ENCODE assay signal across 8 mouse cellular contexts in the genomic region with DNA sequence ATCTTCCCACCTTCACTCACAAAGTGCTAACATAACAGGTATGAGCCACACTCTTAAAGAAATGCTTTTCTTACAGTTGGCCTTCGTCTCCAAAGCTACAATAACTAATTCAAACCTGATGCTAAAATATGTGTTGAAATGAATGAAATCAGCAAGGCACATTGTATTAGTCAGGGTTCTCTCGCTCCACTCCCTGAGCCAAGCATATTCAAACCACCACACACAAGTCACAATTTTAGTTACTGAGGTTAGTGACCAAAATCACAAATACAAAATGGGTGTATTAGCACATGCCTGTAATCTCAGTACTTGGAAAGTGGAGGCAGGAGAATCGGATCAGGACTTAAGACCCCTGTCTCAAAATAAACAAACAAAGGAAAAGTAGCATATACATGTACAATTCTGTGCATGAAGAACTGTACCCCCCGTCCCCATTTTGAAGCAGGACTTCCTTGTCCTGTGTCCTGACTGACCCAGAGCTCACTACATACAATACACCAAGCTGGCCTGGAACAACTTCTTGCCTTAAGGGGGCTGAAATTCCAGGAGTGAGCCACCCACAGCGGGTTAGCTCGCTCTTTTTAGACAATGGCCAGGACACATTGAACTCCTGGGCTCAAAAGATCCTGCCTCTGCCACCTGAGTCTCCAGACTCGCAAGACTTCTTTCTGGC. TPM values are rescaled to one million over a fixed set of nuclear protein-coding genes. Genes with fewer than 3 reads are reported as not detected.
DNase-seq lines count a peak whose midpoint lies in the region; ATAC-seq and TF ChIP-seq lines count a peak whose summit lies in the region.

No protein-coding gene starts in this region.

- H3K4me1 ChIP-seq in heart, embryonic 14.5 days (ENCODE audit: control insufficient read depth in 2 of 2, insufficient read depth in 2 of 2, low read length in 2 of 2) = peaks cover 4 to 34% of the 10 kb centered on the region in 2 experiments
- H3K4me1 ChIP-seq in forebrain, embryonic 12.5 days = peaks cover 30% of the 10 kb centered on the region
- peaks cover 2 to 19% of the 10 kb centered on the region in 2 experiments; a peak in 3 of 4 replicates for H3K4me1 ChIP-seq in liver, embryonic 14.5 days (replicated peaks; ENCODE audit: control insufficient read depth in 2 of 2, insufficient read depth in 2 of 2, low read length in 1 of 2)

- H3K9ac ChIP-seq in heart, embryonic 14.5 days (ENCODE audit: low read length) = peak overlapping the region; percentile 99
- H3K9ac ChIP-seq in forebrain, embryonic 12.5 days = peak overlapping the region; percentile 92
- H3K9ac ChIP-seq in liver, embryonic 14.5 days (replicated peaks) = peak overlapping the region; percentile 89

- no peaks in the 10 kb centered on the region for H3K9me3 ChIP-seq in heart, embryonic 14.5 days (ENCODE audit: control insufficient read depth, low read length)
- H3K9me3 ChIP-seq in forebrain, embryonic 12.5 days = no peaks in the 10 kb centered on the region
- H3K9me3 ChIP-seq in liver, embryonic 14.5 days (ENCODE audit: control insufficient read depth, low read length) = no peaks in the 10 kb centered on the region

- DNase-seq in heart, adult 8-10 months (ENCODE audit: low spot score) = no peak
- DNase-seq in ES-CJ7 (ENCODE audit: low read depth, low spot score) = peak; percentile 40
- no peak for DNase-seq in liver, embryonic 14.5 days (ENCODE audit: low read depth in 3 of 3, low spot score in 3 of 3)
- DNase-seq in left cerebral cortex, adult 9 months (ENCODE audit: low spot score in 2 of 2) = no peak
- DNase-seq in right cerebral cortex, adult 2 months (ENCODE audit: low spot score in 2 of 2) = no peak
- no peak for DNase-seq in urinary bladder, adult 18-20 months (ENCODE audit: low spot score in 2 of 2)

- peak overlapping the region; percentile 94 to 98 for H3K27ac ChIP-seq in heart, embryonic 14.5 days (replicated peaks in 1 of 2; ENCODE audit: control insufficient read depth in 1 of 2, insufficient read depth in 1 of 2, low read depth in 2 of 2, low read length in 2 of 2)
- peak overlapping the region; percentile 75 for H3K27ac ChIP-seq in forebrain, embryonic 12.5 days
- H3K27ac ChIP-seq in liver, embryonic 14.5 days = peak overlapping the region; percentile 23

- WGBS in heart, embryonic 14.5 days = 17% methylated on average over 7 of the region's 7 CpGs
- WGBS in forebrain, embryonic 12.5 days = 33% methylated on average over 7 of the region's 7 CpGs
- 18% methylated on average over 7 of the region's 7 CpGs for WGBS in liver, embryonic 14.5 days (ENCODE audit: insufficient replicate concordance)

- no peak for TF ChIP-seq CTCF in liver, embryonic 14.5 days (IDR thresholded peaks at IDR 0.05; ENCODE audit: low read depth)

- H3K4me2 ChIP-seq in heart, embryonic 14.5 days (ENCODE audit: low read length) = peak overlapping the region; percentile 73
- peak overlapping the region; percentile 81 for H3K4me2 ChIP-seq in forebrain, embryonic 12.5 days
- H3K4me2 ChIP-seq in liver, embryonic 14.5 days (ENCODE audit: low read depth) = peak overlapping the region; percentile 91

- H3K27me3 ChIP-seq in heart, embryonic 14.5 days (ENCODE audit: control insufficient read depth, insufficient read depth, low read length) = no peaks in the 10 kb centered on the region
- H3K27me3 ChIP-seq in forebrain, embryonic 12.5 days = no peaks in the 10 kb centered on the region
- H3K27me3 ChIP-seq in liver, embryonic 14.5 days (ENCODE audit: control insufficient read depth, insufficient read depth, low read length) = no peaks in the 10 kb centered on the region

- no peak for ATAC-seq in heart, embryonic 14.5 days (ENCODE audit: insufficient number of reproducible peaks, insufficient read depth, low FRiP score, low read depth)
- peak; percentile 16; the same call in 1 of the 2 replicates for ATAC-seq in forebrain, embryonic 12.5 days (ENCODE audit: low FRiP score)
- no peak for ATAC-seq in liver, embryonic 14.5 days (ENCODE audit: insufficient read depth)

- H3K36me3 ChIP-seq in heart, embryonic 14.5 days (ENCODE audit: control insufficient read depth, insufficient read depth, low read length) = peaks cover 28% of the 10 kb centered on the region
- peaks cover 22% of the 10 kb centered on the region for H3K36me3 ChIP-seq in forebrain, embryonic 12.5 days (replicated peaks)
- peaks cover 12% of the 10 kb centered on the region for H3K36me3 ChIP-seq in liver, embryonic 14.5 days (replicated peaks; ENCODE audit: control insufficient read depth, insufficient read depth, low read depth)

- H3K4me3 ChIP-seq in heart, embryonic 14.5 days (ENCODE audit: control insufficient read depth in 1 of 2, insufficient read depth in 1 of 2, low read depth in 1 of 2, low read length in 2 of 2) = peak overlapping the region; percentile 73 to 81
- peak overlapping the region; percentile 66 for H3K4me3 ChIP-seq in forebrain, embryonic 12.5 days (replicated peaks)
- peak overlapping the region; percentile 75 to 85 for H3K4me3 ChIP-seq in liver, embryonic 14.5 days (ENCODE audit: insufficient read depth in 1 of 2, low read depth in 2 of 2, low read length in 2 of 2)

- no peak for TF ChIP-seq EP300 in liver, embryonic 14.5 days (IDR thresholded peaks at IDR 0.05; ENCODE audit: low read depth)

RNA-seq across cellular contexts. Expression of gene Ndufs3, which starts 12.1 kb away (rescaled TPM):
- polyA plus RNA-seq in heart, embryonic 14.5 days (2014; fragmentation: Nextera tagmentation; extraction: Ambion mirVana) = 410 and 423 TPM in 2 replicates
- 1,000 to 10,000 TPM in 1 of 4 experiments, 100 to 1,000 TPM in 3; 876 to 1,074 (median 969) TPM for total RNA-seq in heart, adult 8-10 months (2022)
- polyA plus RNA-seq in forebrain, embryonic 12.5 days (2016; fragmentation: Nextera tagmentation; extraction: Ambion mirVana) = 188 and 192 TPM in 2 replicates
- polyA plus RNA-seq in liver, embryonic 14.5 days (2012; rRNA removed) = 73.4 and 79.0 TPM in 2 replicates
- 138 and 144 TPM in 2 replicates for polyA plus RNA-seq in liver, embryonic 14.5 days (2014; fragmentation: Nextera tagmentation; extraction: Ambion mirVana)

RNA-seq across cellular contexts. Expression of gene Kbtbd4, which starts 12.2 kb away (rescaled TPM):
- 20.6 and 24.8 TPM in 2 replicates for polyA plus RNA-seq in heart, embryonic 14.5 days (2014; fragmentation: Nextera tagmentation; extraction: Ambion mirVana)
- total RNA-seq in heart, adult 8-10 months (2022) = 10 to 100 TPM; 21.7 to 28.3 (median 24.5) TPM
- 59.1 and 61.2 TPM in 2 replicates for polyA plus RNA-seq in forebrain, embryonic 12.5 days (2016; fragmentation: Nextera tagmentation; extraction: Ambion mirVana)
- 7.9 and 8.8 TPM in 2 replicates for polyA plus RNA-seq in liver, embryonic 14.5 days (2012; rRNA removed)
- polyA plus RNA-seq in liver, embryonic 14.5 days (2014; fragmentation: Nextera tagmentation; extraction: Ambion mirVana) = 13.4 and 14.6 TPM in 2 replicates

RNA-seq across cellular contexts. Expression of gene Celf1, which starts 23.5 kb away (rescaled TPM):
- 76.6 and 79.1 TPM in 2 replicates for polyA plus RNA-seq in heart, embryonic 14.5 days (2014; fragmentation: Nextera tagmentation; extraction: Ambion mirVana)
- total RNA-seq in heart, adult 8-10 months (2022) = 10 to 100 TPM; 68.9 to 76.7 (median 74.4) TPM
- polyA plus RNA-seq in forebrain, embryonic 12.5 days (2016; fragmentation: Nextera tagmentation; extraction: Ambion mirVana) = 172 and 183 TPM in 2 replicates
- 35.6 and 37.9 TPM in 2 replicates for polyA plus RNA-seq in liver, embryonic 14.5 days (2012; rRNA removed)
- polyA plus RNA-seq in liver, embryonic 14.5 days (2014; fragmentation: Nextera tagmentation; extraction: Ambion mirVana) = 33.5 and 38.4 TPM in 2 replicates

RNA-seq across cellular contexts. Expression of gene C1qtnf4, which starts 31.0 kb away (rescaled TPM):
- polyA plus RNA-seq in heart, embryonic 14.5 days (2014; fragmentation: Nextera tagmentation; extraction: Ambion mirVana) = 19.4 and 22.2 TPM in 2 replicates
- total RNA-seq in heart, adult 8-10 months (2022) = 1 to 10 TPM; 2.6 to 4.9 (median 3.5) TPM
- 15.9 and 28.0 TPM in 2 replicates for polyA plus RNA-seq in forebrain, embryonic 12.5 days (2016; fragmentation: Nextera tagmentation; extraction: Ambion mirVana)
- polyA plus RNA-seq in liver, embryonic 14.5 days (2012; rRNA removed) = 1.9 and 2.2 TPM in 2 replicates
- polyA plus RNA-seq in liver, embryonic 14.5 days (2014; fragmentation: Nextera tagmentation; extraction: Ambion mirVana) = 2.5 and 2.7 TPM in 2 replicates

Comparison
In these comparisons a context has a peak if more than half of its experiments do, and no peak if none do; other contexts are left out.
1. H3K27ac ChIP-seq: peak in every context shown above with its lines; median percentile 96 in heart, embryonic 14.5 days; 75 in forebrain, embryonic 12.5 days; 23 in liver, embryonic 14.5 days.